25 mouse cellular contexts compared by ENCODE assay signal in the genomic region with DNA sequence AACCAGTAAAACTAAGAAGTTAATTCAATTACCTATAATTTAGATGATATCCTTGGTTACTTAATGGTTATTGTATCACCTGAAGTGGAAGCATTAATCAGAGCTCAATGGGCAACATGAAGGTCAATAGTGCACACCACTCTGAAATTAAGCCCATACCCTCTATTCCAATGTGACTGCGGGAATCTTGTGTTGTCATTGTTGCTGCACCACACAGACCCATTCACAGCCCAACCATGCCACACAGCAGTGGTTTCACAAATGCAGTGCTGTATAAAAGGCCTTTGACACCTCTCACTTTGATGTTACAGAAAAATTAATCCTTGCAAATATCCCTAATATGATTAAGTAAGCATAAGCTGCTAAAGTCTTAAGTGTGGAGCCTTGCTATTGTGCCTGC. TPM values are rescaled to one million over a fixed set of nuclear protein-coding genes. Genes with fewer than 3 reads are reported as not detected.
DNase-seq lines count a peak whose midpoint lies in the region; ATAC-seq and TF ChIP-seq lines count a peak whose summit lies in the region.
"Had no signal": no experiment of that assay in that cellular context is flagged by ENCODE, and none has a peak within 500 bp of the region (broad histone marks: within the 10 kb centered on the region; RNA-seq: fewer than 3 reads in every experiment).

No protein-coding gene starts in this region.

- H3K4me3 ChIP-seq in midbrain, embryonic 11.5 days (ENCODE audit: low read depth, low read length): no peak overlapping the region
- no peak overlapping the region for H3K4me3 ChIP-seq in midbrain, postnatal 0 days (ENCODE audit: low read depth, low read length)
- no peak overlapping the region for H3K4me3 ChIP-seq in midbrain, embryonic 13.5 days (replicated peaks)
- no peak overlapping the region for H3K4me3 ChIP-seq in midbrain, embryonic 16.5 days (ENCODE audit: low read depth, low read length)
- H3K4me3 ChIP-seq: embryonic facial prominence, embryonic 12.5 days; embryonic facial prominence, embryonic 15.5 days; forebrain, embryonic 12.5 days had no signal

- no peak overlapping the region for H3K27ac ChIP-seq in midbrain, embryonic 11.5 days (ENCODE audit: low read depth, low read length)
- no peak overlapping the region for H3K27ac ChIP-seq in midbrain, postnatal 0 days (ENCODE audit: low read depth, low read length)
- H3K27ac ChIP-seq in midbrain, embryonic 13.5 days: no peak overlapping the region; the same call in 1 of the 2 replicates
- no peak overlapping the region for H3K27ac ChIP-seq in midbrain, embryonic 16.5 days (ENCODE audit: low read length)
- H3K27ac ChIP-seq: embryonic facial prominence, embryonic 12.5 days; embryonic facial prominence, embryonic 15.5 days; forebrain, embryonic 12.5 days; hindbrain, embryonic 14.5 days; hindbrain, postnatal 0 days had no signal

- no peak for TF ChIP-seq POLR2A in brain, embryonic 14.5 days (IDR thresholded peaks at IDR 0.05; ENCODE audit: borderline replicate concordance, extremely low read depth, insufficient read depth, insufficient read length, poor library complexity, severe bottlenecking)

- H3K4me1 ChIP-seq in midbrain, embryonic 11.5 days (ENCODE audit: control insufficient read depth, insufficient read depth, low read length): no peaks in the 10 kb centered on the region
- no peaks in the 10 kb centered on the region; the same call in 1 of the 2 replicates for H3K4me1 ChIP-seq in midbrain, postnatal 0 days (ENCODE audit: insufficient read depth, low read length)
- H3K4me1 ChIP-seq in midbrain, embryonic 13.5 days (replicated peaks): peaks cover 3% of the 10 kb centered on the region; the same call in 1 of the 2 replicates
- H3K4me1 ChIP-seq in midbrain, embryonic 16.5 days (ENCODE audit: control insufficient read depth, insufficient read depth, low read length): peaks cover 2% of the 10 kb centered on the region; the same call in 1 of the 2 replicates
- H3K4me1 ChIP-seq: embryonic facial prominence, embryonic 12.5 days; embryonic facial prominence, embryonic 15.5 days had no signal

- H3K9ac ChIP-seq in midbrain, embryonic 11.5 days (ENCODE audit: low read length): no peak overlapping the region
- H3K9ac ChIP-seq in midbrain, postnatal 0 days (replicated peaks; ENCODE audit: low read length, poor library complexity, severe bottlenecking): no peak overlapping the region
- H3K9ac ChIP-seq in midbrain, embryonic 13.5 days (replicated peaks): no peak overlapping the region
- H3K9ac ChIP-seq in midbrain, embryonic 16.5 days (ENCODE audit: low read depth, low read length): no peak overlapping the region
- H3K9ac ChIP-seq: embryonic facial prominence, embryonic 12.5 days; embryonic facial prominence, embryonic 15.5 days; forebrain, embryonic 12.5 days; hindbrain, embryonic 14.5 days had no signal

- no peak overlapping the region for H3K4me2 ChIP-seq in midbrain, embryonic 11.5 days
- no peak overlapping the region for H3K4me2 ChIP-seq in midbrain, postnatal 0 days (ENCODE audit: low read depth, low read length, poor library complexity, severe bottlenecking)
- H3K4me2 ChIP-seq in midbrain, embryonic 13.5 days (replicated peaks): no peak overlapping the region
- no peak overlapping the region for H3K4me2 ChIP-seq in midbrain, embryonic 16.5 days (ENCODE audit: low read length)
- H3K4me2 ChIP-seq: embryonic facial prominence, embryonic 12.5 days; embryonic facial prominence, embryonic 15.5 days; forebrain, embryonic 12.5 days; heart, embryonic 11.5 days; hindbrain, embryonic 14.5 days had no signal

- no peak for TF ChIP-seq CTCF in midbrain, postnatal 0 days (IDR thresholded peaks at IDR 0.05)
- no peak for TF ChIP-seq CTCF in brain, embryonic 14.5 days (IDR thresholded peaks at IDR 0.05; ENCODE audit: borderline replicate concordance, extremely low read depth, insufficient read depth, insufficient read length)

- no peaks in the 10 kb centered on the region for H3K27me3 ChIP-seq in midbrain, embryonic 11.5 days (ENCODE audit: control insufficient read depth, insufficient read depth, low read length)
- H3K27me3 ChIP-seq in midbrain, postnatal 0 days (ENCODE audit: insufficient read depth, low read length): no peaks in the 10 kb centered on the region
- H3K27me3 ChIP-seq in midbrain, embryonic 13.5 days: no peaks in the 10 kb centered on the region
- no peaks in the 10 kb centered on the region for H3K27me3 ChIP-seq in midbrain, embryonic 16.5 days (ENCODE audit: control insufficient read depth, insufficient read depth, low read depth, low read length)
- H3K27me3 ChIP-seq: embryonic facial prominence, embryonic 12.5 days; embryonic facial prominence, embryonic 15.5 days; forebrain, embryonic 12.5 days had no signal

- H3K36me3 ChIP-seq in midbrain, embryonic 11.5 days (ENCODE audit: control insufficient read depth, insufficient read depth, low read length): no peaks in the 10 kb centered on the region
- no peaks in the 10 kb centered on the region for H3K36me3 ChIP-seq in midbrain, postnatal 0 days (ENCODE audit: insufficient read depth, low read length)
- no peaks in the 10 kb centered on the region for H3K36me3 ChIP-seq in midbrain, embryonic 13.5 days
- H3K36me3 ChIP-seq in midbrain, embryonic 16.5 days (ENCODE audit: control insufficient read depth, insufficient read depth, low read length): no peaks in the 10 kb centered on the region
- H3K36me3 ChIP-seq: embryonic facial prominence, embryonic 12.5 days; embryonic facial prominence, embryonic 15.5 days; forebrain, embryonic 12.5 days had no signal

- WGBS in midbrain, embryonic 11.5 days: 38% methylated on average over 1 of the region's 1 CpGs
- WGBS in midbrain, postnatal 0 days: 43% methylated on average over 1 of the region's 1 CpGs
- 34% methylated on average over 1 of the region's 1 CpGs for WGBS in midbrain, embryonic 13.5 days
- WGBS in midbrain, embryonic 16.5 days: 24% methylated on average over 1 of the region's 1 CpGs

- peak; percentile 81 for DNase-seq in midbrain, embryonic 11.5 days (ENCODE audit: low spot score, missing footprints)
- DNase-seq in midbrain, postnatal 0 days (ENCODE audit: low spot score): no peak
- peak; percentile 42 for DNase-seq in brain, embryonic 14.5 days (ENCODE audit: low read depth)
- no peak for DNase-seq in cerebellum, adult 11 months
- DNase-seq: adrenal gland, adult 2 months; adrenal gland, postnatal 14 days; cerebellum, adult 18-20 months; cerebellum, adult 9-10 months; cerebellum, postnatal 14 days; gastrocnemius, postnatal 10 days; gastrocnemius, postnatal 36 days had no signal

- H3K9me3 ChIP-seq in midbrain, embryonic 11.5 days (ENCODE audit: control insufficient read depth, low read length): no peaks in the 10 kb centered on the region
- no peaks in the 10 kb centered on the region for H3K9me3 ChIP-seq in midbrain, postnatal 0 days (ENCODE audit: low read length)
- H3K9me3 ChIP-seq in midbrain, embryonic 13.5 days: no peaks in the 10 kb centered on the region
- no peaks in the 10 kb centered on the region for H3K9me3 ChIP-seq in midbrain, embryonic 16.5 days (replicated peaks; ENCODE audit: control insufficient read depth, low read length, poor library complexity, severe bottlenecking)
- H3K9me3 ChIP-seq: embryonic facial prominence, embryonic 12.5 days; embryonic facial prominence, embryonic 15.5 days; forebrain, embryonic 12.5 days had no signal

- peak; percentile 90 for ATAC-seq in midbrain, embryonic 11.5 days (ENCODE audit: low FRiP score)
- ATAC-seq in midbrain, postnatal 0 days (ENCODE audit: low FRiP score): no peak
- peak; percentile 72; the same call in 1 of the 2 replicates for ATAC-seq in midbrain, embryonic 13.5 days
- peak; percentile 71; the same call in 1 of the 2 replicates for ATAC-seq in midbrain, embryonic 16.5 days
- ATAC-seq: CD4-positive, CD25-positive, alpha-beta regulatory T cell, adult 4 months; forebrain, embryonic 16.5 days; hindbrain, postnatal 0 days; inflammation-experienced regulatory T-cells, adult 6 months had no signal

RNA-seq across cellular contexts. Expression of a gene that starts 15.4 kb away (rescaled TPM):
- 19.8 and 22.5 TPM in 2 replicates for polyA plus RNA-seq in midbrain, embryonic 11.5 days (2014; fragmentation: Nextera tagmentation; extraction: Ambion mirVana)
- 27.3 and 39.0 TPM in 2 replicates for total RNA-seq in midbrain, postnatal 0 days (2014; rRNA removed)
- polyA plus RNA-seq in midbrain, postnatal 0 days (2015; fragmentation: Nextera tagmentation; extraction: Ambion mirVana): 17.1 and 17.3 TPM in 2 replicates
- 11.7 and 25.8 TPM in 2 replicates for polyA plus RNA-seq in brain, embryonic 14.5 days (2012; rRNA removed)
- 53.2 and 58.2 TPM in 2 replicates for polyA plus RNA-seq in midbrain, embryonic 13.5 days (2015; fragmentation: Nextera tagmentation; extraction: Ambion mirVana)
- 28.4 and 34.2 TPM in 2 replicates for polyA plus RNA-seq in midbrain, embryonic 16.5 days (2015; fragmentation: Nextera tagmentation; extraction: Ambion mirVana)
- total RNA-seq: granulocyte monocyte progenitor cell, adult 5-6 weeks; hematopoietic stem cell, adult 5-6 weeks; MEL had no signal
- polyA plus RNA-seq: inflammation-experienced regulatory T-cells, adult 6 months had no signal

Comparison
In these comparisons a context has a peak if more than half of its experiments do, and no peak if none do; other contexts are left out.
1. DNase-seq: peak in midbrain, embryonic 11.5 days (single experiment) and brain, embryonic 14.5 days (single experiment); none in midbrain, postnatal 0 days (single experiment) and cerebellum, adult 11 months (single experiment).